Mouse (Mus musculus) hindbrain, postnatal 0 days (tissue): ENCODE results near the gene Trpm8. TPM values are rescaled to one million over a fixed set of nuclear protein-coding genes. Genes with fewer than 3 reads are reported as not detected.

Source experiments
- ATAC-seq: fragments of 200-750 bp; cut with Nextera tagmentation; 2 replicates; pipeline ENCODE4 v1.8.0; 2017; ENCODE audit warnings: mild to moderate bottlenecking, moderate TSS enrichment, moderate library complexity
- DNase-seq: peaks from one replicate; pipeline ENCODE4 v3.0.0-alpha.2; 2015; ENCODE audit warnings: low spot score
- H3K27ac ChIP-seq: fragments of 300-500 bp; sonication (generic); 2 replicates; pipeline ENCODE4 v1.5.1; 2014; ENCODE audit warnings: mild to moderate bottlenecking
- H3K27me3 ChIP-seq: fragments of 300-500 bp; sonication (generic); 2 replicates; pipeline ENCODE4 v1.6.1; 2014; ENCODE audit warnings: low read length, mixed read lengths; ENCODE audit not compliant: insufficient read depth
- H3K36me3 ChIP-seq: fragments of 300-500 bp; sonication (generic); 2 replicates; pipeline ENCODE4 v1.6.1; 2014; ENCODE audit warnings: low read length, mixed read lengths; ENCODE audit not compliant: insufficient read depth
- H3K4me1 ChIP-seq: fragments of 300-500 bp; sonication (generic); 2 replicates; pipeline ENCODE4 v1.6.1; 2014; ENCODE audit warnings: antibody characterized with exemption, low read length, mixed read lengths; ENCODE audit not compliant: insufficient read depth
- H3K4me2 ChIP-seq: fragments of 300-500 bp; sonication (generic); 2 replicates; pipeline ENCODE4 v1.6.1; 2014; ENCODE audit warnings: low read depth, mild to moderate bottlenecking, low read length, moderate library complexity, mixed read lengths
- H3K4me3 ChIP-seq: fragments of 300-500 bp; sonication (generic); 2 replicates; pipeline ENCODE4 v1.5.1; 2014; ENCODE audit warnings: low read length
- H3K9ac ChIP-seq: fragments of 300-500 bp; sonication (generic); replicated peaks from 2 replicates; pipeline ENCODE4 v1.6.1; 2014; ENCODE audit warnings: mild to moderate bottlenecking, low read length, moderate library complexity, mixed read lengths
- H3K9me3 ChIP-seq: fragments of 300-500 bp; sonication (generic); 2 replicates; pipeline ENCODE4 v1.6.1; 2016; ENCODE audit warnings: low read length, mixed read lengths
- CTCF ChIP-seq: IDR thresholded peaks from 2 replicates; pipeline ENCODE4 v1.5.1; 2016; ENCODE audit warnings: antibody characterized with exemption, control low read depth, low read depth
- WGBS: fragments of 180-500 bp; shearing (Covaris S2); extraction: QIAGEN DNeasy Blood & Tissue Kit; methylation state at CpG from one replicate; pipeline ENCODE4 v1.1.7; 2014; 5-methylcytosine and 5-hydroxymethylcytosine counted together
- polyA plus RNA-seq: library from polyadenylated mRNA; unstranded; fragments of >200 nt; fragmentation: Nextera tagmentation; extraction: Ambion mirVana; gene quantifications from 2 replicates; pipeline ENCODE4 v1.2.1, GENCODE M21; 2015
- total RNA-seq: library from RNA; depleted of rRNA; stranded (reverse); fragments of >200 nt; gene quantifications from 2 replicates; pipeline ENCODE4 v1.2.3, GENCODE M21; 2014

Gene Trpm8
- total and polyA plus RNA-seq, 2 experiments from 2014 or later = 0.05 to 0.11 TPM

GRCm38 (mm10) chr1:88262961-88263360 is 14.5 kb upstream of the Trpm8 start:
- Histone ChIP-seq H3K9me3 (no peaks in the 10 kb centered on the region), H3K36me3 (peaks cover 73% of the 10 kb centered on the region), H3K27me3 (no peaks in the 10 kb centered on the region), H3K27ac (no peak overlapping the region), H3K9ac (no peak overlapping the region), H3K4me1 (no peaks in the 10 kb centered on the region), H3K4me3 (no peak overlapping the region), H3K4me2 (no peak overlapping the region)
- ATAC-seq (no peak), DNase-seq (no peak)
- 76% methylated on average over 6 of the region's 6 CpGs for WGBS
- no peak for TF ChIP-seq CTCF

GRCm38 (mm10) chr1:88263778-88264177 is 13.7 kb upstream of the Trpm8 start:
- H3K36me3 ChIP-seq = peaks cover 81% of the 10 kb centered on the region
- ATAC-seq (no peak), DNase-seq (no peak)
- H3K4me2 ChIP-seq = no peak overlapping the region
- no peaks in the 10 kb centered on the region for H3K27me3 ChIP-seq
- H3K9me3 ChIP-seq = no peaks in the 10 kb centered on the region
- H3K9ac ChIP-seq = no peak overlapping the region
- WGBS = 94% methylated on average over 5 of the region's 5 CpGs
- H3K27ac ChIP-seq = no peak overlapping the region
- H3K4me3 ChIP-seq = no peak overlapping the region
- no peaks in the 10 kb centered on the region for H3K4me1 ChIP-seq
- no peak for TF ChIP-seq CTCF

- DNase-seq = no peak
- Histone ChIP-seq H3K27me3 (no peaks in the 10 kb centered on the region), H3K9ac (no peak overlapping the region), H3K4me2 (no peak overlapping the region), H3K4me3 (no peak overlapping the region), H3K4me1 (no peaks in the 10 kb centered on the region), H3K27ac (no peak overlapping the region), H3K36me3 (peaks cover 87% of the 10 kb centered on the region), H3K9me3 (no peaks in the 10 kb centered on the region)
- no peak for ATAC-seq
- WGBS = 91% methylated on average over 7 of the region's 7 CpGs
- no peak for TF ChIP-seq CTCF
Measured at GRCm38 (mm10) chr1:88264237-88264868, 13.1 kb upstream of the Trpm8 start.

- Histone ChIP-seq H3K9ac (no peak overlapping the region), H3K27me3 (no peaks in the 10 kb centered on the region), H3K4me1 (no peaks in the 10 kb centered on the region), H3K4me3 (no peak overlapping the region), H3K4me2 (no peak overlapping the region), H3K9me3 (no peaks in the 10 kb centered on the region), H3K36me3 (peaks cover 92% of the 10 kb centered on the region), H3K27ac (no peak overlapping the region)
- DNase-seq = no peak
- no peak for ATAC-seq
- WGBS = 75% methylated on average over 4 of the region's 4 CpGs
- TF ChIP-seq CTCF = no peak
Measured at GRCm38 (mm10) chr1:88264869-88265240, 12.6 kb upstream of the Trpm8 start.

- Histone ChIP-seq H3K9ac (no peak overlapping the region), H3K4me1 (no peaks in the 10 kb centered on the region), H3K36me3 (peaks cover 87% of the 10 kb centered on the region), H3K27ac (no peak overlapping the region), H3K4me3 (no peak overlapping the region), H3K4me2 (no peak overlapping the region), H3K9me3 (no peaks in the 10 kb centered on the region), H3K27me3 (no peaks in the 10 kb centered on the region)
- no peak for TF ChIP-seq CTCF
- ATAC-seq (no peak), DNase-seq (no peak)
- 89% methylated on average over 13 of the region's 13 CpGs for WGBS
Measured at GRCm38 (mm10) chr1:88266123-88266522, 11.3 kb upstream of the Trpm8 start.

- Histone ChIP-seq H3K9me3 (no peaks in the 10 kb centered on the region), H3K4me3 (no peak overlapping the region), H3K9ac (no peak overlapping the region), H3K4me2 (no peak overlapping the region), H3K36me3 (peaks cover 76% of the 10 kb centered on the region), H3K27me3 (no peaks in the 10 kb centered on the region), H3K27ac (no peak overlapping the region), H3K4me1 (no peaks in the 10 kb centered on the region)
- no peak for TF ChIP-seq CTCF
- ATAC-seq (no peak), DNase-seq (no peak)
- 94% methylated on average over 6 of the region's 6 CpGs for WGBS
Measured at GRCm38 (mm10) chr1:88267489-88267888, 10.0 kb upstream of the Trpm8 start.

- TF ChIP-seq CTCF = no peak
- DNase-seq (no peak), ATAC-seq (no peak)
- WGBS = 85% methylated on average over 6 of the region's 6 CpGs
- H3K9ac ChIP-seq = no peak overlapping the region
- H3K4me1 ChIP-seq = no peaks in the 10 kb centered on the region
- H3K9me3 ChIP-seq = no peaks in the 10 kb centered on the region
- no peaks in the 10 kb centered on the region for H3K27me3 ChIP-seq
- no peak overlapping the region for H3K27ac ChIP-seq
- H3K36me3 ChIP-seq = peaks cover 76% of the 10 kb centered on the region
- no peak overlapping the region for H3K4me3 ChIP-seq
- no peak overlapping the region for H3K4me2 ChIP-seq
Measured at GRCm38 (mm10) chr1:88268070-88268469, 9.4 kb upstream of the Trpm8 start.
